Mouse (Mus musculus): ENCODE results near the gene Nexn.
"Not testable (repeated sequence)": the region's sequence is repeated elsewhere in the genome, so short reads cannot be mapped to it uniquely, and the experiment has no call there.

The Nexn gene

DNA sequence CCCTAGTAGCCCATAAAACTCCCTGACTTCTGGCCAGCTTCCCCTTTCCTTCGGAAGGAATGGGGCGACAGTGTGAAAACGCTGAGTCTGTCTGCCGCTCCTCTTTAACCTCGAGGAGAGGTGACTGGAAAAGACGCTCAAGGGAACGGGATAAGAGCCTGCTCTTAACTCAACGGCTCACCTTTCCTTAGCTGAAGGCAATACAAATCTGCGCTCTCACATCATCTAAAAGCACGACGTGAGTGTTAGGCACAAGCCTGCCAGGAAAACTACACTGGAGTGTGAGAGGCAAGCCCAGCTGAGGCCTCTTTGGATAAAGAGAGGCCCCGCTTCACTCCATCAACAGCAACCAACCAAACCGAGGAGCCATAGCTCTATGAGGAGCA lies at the start of gene Nexn:
Gene Nexn, minus strand, starts transcription at position 315 of the 386 bp plus-strand sequence.
- DNase-seq, result no peak

DNA sequence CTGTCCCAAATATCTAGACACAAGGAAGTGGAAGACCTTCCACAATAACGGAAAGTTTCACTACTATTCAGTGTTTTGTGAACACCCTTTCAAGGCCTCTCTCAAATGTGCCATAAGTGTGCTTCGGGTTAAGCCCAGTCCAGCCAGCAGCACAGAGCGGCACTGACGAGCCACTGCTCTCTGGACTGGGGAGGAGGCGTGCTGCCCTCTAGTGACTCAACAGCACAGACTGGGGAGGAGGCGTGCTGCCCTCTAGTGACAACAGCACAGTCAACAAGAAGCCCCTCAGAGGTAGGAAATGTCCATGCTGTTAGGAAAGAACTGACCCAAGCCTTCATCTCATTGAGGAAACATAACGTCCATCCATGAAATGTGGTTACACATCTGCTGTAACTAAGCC lies 49.5 kb upstream of the Nexn start:
- DNase-seq, result peak; percentile 66 to 81

DNA sequence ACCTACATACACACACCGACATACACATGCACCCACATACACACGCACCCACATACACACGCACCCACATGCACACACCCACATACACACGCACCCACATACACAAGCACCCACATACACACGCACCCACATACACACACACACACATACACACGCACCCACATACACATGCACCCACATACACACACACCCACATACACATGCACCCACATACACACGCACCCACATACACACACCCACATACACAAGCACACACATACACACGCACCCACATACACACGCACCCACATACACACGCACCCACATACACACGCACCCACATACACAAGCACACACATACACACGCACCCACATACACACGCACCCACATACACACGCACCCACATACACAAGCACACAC lies 48.5 kb upstream of the Nexn start:
- DNase-seq, result not testable (repeated sequence)

DNA sequence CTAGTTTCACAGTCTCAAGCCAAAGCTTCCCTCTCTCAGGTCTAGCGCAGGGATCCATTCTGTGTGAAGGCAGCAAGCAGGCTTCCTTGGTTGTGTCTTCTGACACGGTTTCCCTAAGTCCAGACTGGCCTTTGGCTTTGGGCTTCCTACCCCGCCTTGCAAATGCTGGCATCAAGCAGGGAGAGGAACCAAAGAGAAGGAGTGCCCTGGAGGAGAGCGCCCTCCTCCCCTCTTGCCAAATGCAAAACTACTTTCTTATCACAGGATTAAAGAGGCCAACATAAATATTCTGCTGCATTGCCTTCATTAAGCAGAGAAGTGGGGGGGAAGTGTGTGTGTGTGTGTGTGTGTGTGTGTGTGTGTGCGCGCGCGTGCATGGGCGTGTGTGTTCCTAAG lies 43.1 kb upstream of the Nexn start:
- no peak for DNase-seq

GRCm38 (mm10) chr3:152308485-152309249 lies 42.5 kb upstream of the Nexn start:
- DNase-seq, result no peak

DNA sequence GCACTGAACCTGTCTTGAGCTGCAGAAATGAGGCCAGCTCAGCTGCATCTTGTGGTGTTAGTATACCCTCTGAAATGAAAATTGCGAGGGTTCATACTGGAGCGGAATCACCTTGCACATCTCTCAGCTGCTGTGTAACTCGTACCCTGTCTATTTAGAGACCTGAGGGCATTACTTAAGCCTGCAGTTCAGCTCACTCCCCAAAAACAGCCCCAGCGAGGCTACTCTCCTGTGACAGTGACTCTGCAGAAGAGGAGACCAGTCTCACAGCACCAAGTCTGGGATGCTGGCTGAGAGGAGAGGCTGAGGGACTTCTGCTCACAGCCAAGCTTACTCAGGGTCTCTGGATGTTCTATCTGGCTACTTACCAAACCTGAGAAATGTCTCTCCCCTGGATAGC lies 39.8 kb upstream of the Nexn start:
- DNase-seq, result no peak

DNA sequence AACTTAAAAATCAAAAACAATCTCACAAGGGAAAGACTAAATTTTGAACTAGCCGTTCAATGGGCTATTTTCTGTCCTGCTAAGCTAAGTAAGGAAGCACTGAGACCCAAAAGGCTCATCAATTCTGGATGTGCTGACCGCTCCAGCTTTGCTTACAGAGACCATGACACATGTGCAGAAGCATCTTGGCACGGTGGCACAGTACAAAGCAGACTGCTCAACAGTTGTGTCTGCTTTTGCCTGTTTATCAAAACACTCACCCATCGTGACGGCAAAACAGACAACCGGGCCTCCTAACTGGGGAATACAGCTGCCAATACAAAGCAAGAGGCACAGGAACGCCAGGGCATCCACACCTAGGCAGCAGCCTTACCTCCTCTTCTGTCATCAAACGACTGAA lies 38.9 kb upstream of the Nexn start:
- DNase-seq, result no peak

GRCm38 (mm10) chr3:152304093-152304815 lies 38.1 kb upstream of the Nexn start:
- DNase-seq, result no peak

DNA sequence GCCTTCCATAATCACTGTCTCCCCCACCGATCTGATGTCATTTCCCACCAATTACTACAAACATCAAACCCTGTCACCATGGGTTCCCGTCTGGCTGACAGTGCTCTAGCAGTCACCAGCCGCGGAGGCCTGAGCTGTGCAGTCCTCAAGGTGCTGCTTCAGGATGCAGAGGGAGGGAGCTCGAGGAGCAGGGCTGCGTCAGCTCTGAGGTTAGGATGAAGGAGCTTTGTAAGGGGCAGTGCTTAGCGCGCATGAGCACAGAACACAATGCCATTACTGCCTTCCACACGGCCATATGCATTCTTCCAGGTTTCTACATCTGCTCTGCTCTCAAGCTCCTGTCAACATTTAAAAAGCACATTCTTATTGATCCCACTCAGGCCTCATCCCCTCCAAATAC lies 36.8 kb upstream of the Nexn start:
- no peak for DNase-seq

DNA sequence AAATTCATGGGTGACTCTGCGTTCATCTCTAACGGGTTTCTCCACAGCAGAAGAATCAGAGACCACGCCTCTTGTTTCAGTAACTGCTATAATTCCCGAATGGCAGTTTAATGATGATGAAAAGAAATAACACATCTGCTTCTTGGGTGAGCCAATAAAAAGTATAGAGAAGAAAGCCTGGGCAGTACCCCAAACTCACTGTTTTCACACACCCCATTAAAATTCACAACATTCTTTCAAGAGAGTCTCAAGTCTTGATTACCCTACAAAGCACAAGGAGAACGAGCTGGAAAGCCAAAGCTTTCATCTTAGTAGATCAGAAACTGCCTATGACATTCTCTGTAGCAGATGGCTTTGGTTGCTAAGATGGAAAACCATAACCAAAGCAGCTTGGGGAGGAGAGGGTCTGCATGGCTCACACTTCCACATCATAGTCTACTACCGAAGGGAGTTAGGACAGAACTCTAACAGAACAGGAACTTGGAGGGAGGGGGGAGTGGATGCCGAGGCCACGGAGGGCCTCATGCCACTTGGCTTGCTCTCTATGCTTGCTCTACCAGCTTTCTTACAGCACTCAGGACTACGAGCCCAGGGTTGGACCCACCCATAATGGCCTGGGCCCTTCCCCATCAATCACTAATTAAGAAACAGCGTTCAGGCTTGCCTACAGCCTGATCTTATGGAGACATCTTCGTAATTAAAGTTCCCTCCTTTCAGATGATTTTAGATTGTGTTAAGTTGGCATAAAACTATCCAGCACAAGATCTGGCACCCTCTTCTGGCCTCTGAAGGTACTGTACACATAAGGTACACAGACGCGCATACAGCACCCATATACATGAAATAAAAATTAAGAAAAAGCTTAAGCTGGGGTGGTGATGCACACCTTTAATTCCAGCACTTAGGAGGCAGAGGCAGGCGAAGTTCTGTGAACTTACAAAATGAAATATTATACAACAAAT lies 34.5 kb upstream of the Nexn start:
- no peak for DNase-seq

DNA sequence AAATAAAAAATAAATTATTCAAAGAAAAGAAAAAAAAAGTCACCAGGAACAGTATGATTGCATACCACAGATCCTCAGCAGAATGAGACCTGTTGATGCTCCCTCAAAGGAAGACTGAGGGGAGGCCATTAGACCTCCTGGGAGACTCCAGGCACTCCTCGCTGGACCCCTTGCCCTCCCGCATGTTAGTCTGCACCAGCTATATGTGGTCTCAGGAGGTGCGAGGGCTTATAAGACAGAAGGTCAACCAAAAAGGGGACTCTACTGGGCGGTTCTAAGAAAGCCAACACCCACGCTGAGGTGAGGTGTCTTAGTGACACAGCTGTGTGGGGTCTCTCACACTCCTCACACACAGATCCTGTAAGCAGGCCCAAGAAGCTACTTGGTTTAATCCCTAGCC lies 29.7 kb upstream of the Nexn start:
- no peak for DNase-seq

GRCm38 (mm10) chr3:152294400-152294799 lies 28.2 kb upstream of the Nexn start:
- no peak for DNase-seq

DNA sequence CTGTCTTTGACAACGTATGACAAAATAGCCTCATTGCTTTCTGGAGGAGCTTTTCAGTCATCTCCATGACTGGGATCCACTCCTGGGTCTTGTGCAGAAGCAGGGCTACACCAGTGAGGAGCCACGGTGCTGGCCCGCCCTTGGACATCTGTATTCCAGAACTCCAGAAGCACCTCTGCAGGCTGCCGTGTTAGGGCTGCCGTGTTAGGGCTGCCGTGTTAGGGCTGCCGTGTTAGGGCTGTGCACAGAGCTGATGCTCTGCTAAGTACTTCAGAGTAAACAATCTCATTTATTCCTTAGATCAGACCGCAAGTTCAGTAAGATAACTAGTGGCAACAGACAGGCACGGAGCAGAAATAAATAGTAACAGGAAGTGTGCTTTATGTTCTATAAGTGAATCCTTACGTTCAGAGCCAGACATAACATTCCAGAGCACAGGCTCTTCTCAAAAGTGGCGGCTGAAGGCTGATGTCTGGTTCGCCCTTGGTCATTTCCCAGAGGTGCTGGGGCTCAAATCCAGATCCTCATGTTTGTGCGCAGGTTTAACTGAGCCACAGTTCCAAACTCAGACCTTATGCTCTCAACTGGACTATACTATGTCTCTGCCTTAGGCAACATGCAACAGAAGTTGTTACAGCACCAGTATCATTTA lies 27.5 kb upstream of the Nexn start:
- no peak for DNase-seq

GRCm38 (mm10) chr3:152291895-152292294 lies 25.7 kb upstream of the Nexn start:
- no peak for DNase-seq

GRCm38 (mm10) chr3:152290175-152290798 lies 24.1 kb upstream of the Nexn start:
- no peak for DNase-seq

GRCm38 (mm10) chr3:152288740-152289139 lies 22.6 kb upstream of the Nexn start:
- peak in 1 of 2 experiments; percentile 27 for DNase-seq

DNA sequence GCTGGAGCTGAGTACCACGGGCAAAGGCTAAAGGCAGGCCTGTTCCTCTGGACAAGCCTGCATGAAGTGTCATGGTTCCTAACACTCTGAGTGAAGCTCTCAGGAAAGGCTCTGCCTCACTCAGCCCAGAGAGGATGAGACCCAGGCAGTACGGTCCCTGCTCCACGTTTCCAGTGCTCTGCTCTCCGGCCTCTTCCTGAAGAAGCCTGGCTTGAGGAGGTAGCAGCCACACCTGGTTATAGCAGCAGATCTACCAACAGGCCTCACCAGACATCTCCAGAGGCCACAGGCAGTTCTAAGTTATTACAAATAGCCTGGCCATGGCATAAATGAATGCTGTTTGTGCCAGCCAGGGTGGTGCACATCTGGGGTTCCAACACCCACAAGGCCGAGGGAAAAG lies 22.1 kb upstream of the Nexn start:
- DNase-seq, result no peak

DNA sequence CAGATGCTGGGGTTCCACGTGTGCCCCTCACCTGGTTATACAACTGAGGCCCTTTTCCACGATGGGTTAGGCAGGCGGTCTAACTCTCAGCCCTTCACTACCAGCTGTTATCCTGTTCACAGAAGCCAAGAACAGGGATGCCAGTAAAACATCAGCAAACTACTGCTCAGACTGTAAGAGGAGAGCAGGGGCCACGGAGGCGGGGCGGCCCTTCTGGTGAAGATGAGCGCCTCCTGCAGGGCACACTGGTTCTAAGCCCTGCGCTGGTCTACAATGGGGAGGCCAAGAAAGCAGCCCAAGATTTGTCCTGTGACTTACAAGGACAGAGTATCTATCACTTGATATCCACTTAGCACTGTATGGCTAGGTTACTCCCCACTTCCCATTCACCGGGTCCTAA lies 21.7 kb upstream of the Nexn start:
- DNase-seq, result no peak

GRCm38 (mm10) chr3:152284759-152285158 lies 18.6 kb upstream of the Nexn start:
- no peak for DNase-seq

DNA sequence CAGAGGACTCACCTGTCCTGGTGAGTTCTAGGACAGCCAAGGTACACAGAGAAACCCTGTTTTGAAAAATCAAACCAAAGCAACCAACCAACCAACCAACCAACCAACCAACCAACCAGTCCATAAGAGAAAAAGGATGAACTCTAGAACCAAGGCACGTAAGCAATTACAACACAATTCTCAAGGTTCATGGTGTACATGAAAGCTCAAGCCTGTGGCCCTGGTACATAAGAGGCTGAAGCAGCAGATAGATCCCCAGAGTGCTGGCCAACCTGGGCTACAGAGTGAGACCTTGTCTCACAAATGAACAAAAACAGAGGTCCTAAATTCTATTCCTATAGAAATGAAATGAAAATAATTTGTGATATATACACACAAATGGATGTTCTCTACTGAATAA lies 18.2 kb upstream of the Nexn start:
- DNase-seq, result no peak

DNA sequence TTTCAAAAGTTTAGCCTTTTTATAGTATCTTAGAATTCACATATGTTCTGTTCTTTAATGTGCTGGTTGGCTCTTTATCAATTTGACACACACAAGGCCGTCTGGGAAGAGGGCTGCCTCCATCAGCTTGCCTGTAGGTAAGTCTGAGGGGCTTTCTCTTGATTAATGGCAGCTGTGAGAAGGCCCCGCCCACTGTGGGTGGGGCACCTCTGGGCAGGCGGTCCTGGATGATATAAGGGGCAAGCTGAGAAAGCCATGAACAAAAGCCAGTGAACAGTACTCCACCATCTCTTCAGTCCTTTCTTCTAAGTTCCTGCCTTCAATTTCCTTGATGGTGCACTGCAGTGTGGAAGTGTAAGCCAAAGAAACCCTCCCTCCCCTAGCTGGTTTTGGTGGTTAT lies 16.0 kb upstream of the Nexn start:
- no peak for DNase-seq

- no peak for DNase-seq
These were observed 12.3 kb upstream of the Nexn start for GRCm38 (mm10) chr3:152278431-152278830.
